Mouse (Mus musculus) midbrain, postnatal 0 days (tissue): Measurements from ENCODE around the gene Hnrnpa3. TPM values are rescaled to one million over a fixed set of nuclear protein-coding genes. Genes with fewer than 3 reads are reported as not detected.

ENCODE experiments used
- ATAC-seq: fragments of 200-750 bp; cut with Nextera tagmentation; 2 replicates; pipeline ENCODE4 v1.8.0; 2017; ENCODE audit warnings: moderate number of reproducible peaks, mild to moderate bottlenecking, moderate TSS enrichment, moderate library complexity; ENCODE audit not compliant: low FRiP score
- DNase-seq: peaks from one replicate; pipeline ENCODE4 v3.0.0-alpha.2; 2015; ENCODE audit warnings: low spot score
- H3K27ac ChIP-seq: fragments of 300-500 bp; sonication (generic); 2 replicates; pipeline ENCODE4 v1.5.1; 2014; ENCODE audit warnings: low read depth, mild to moderate bottlenecking, low read length, mixed read lengths
- H3K27me3 ChIP-seq: fragments of 300-500 bp; sonication (generic); 2 replicates; pipeline ENCODE4 v1.6.1; 2014; ENCODE audit warnings: low read length, control low read depth, mixed read lengths; ENCODE audit not compliant: insufficient read depth
- H3K36me3 ChIP-seq: fragments of 300-500 bp; sonication (generic); 2 replicates; pipeline ENCODE4 v1.6.1; 2014; ENCODE audit warnings: low read length, control low read depth, mixed read lengths; ENCODE audit not compliant: insufficient read depth
- H3K4me1 ChIP-seq: fragments of 300-500 bp; sonication (generic); 2 replicates; pipeline ENCODE4 v1.6.1; 2014; ENCODE audit warnings: mild to moderate bottlenecking, control low read depth, antibody characterized with exemption, low read length, mixed read lengths; ENCODE audit not compliant: insufficient read depth
- H3K4me2 ChIP-seq: fragments of 300-500 bp; sonication (generic); 2 replicates; pipeline ENCODE4 v1.6.1; 2014; ENCODE audit warnings: low read depth, mild to moderate bottlenecking, low read length, mixed read lengths; ENCODE audit not compliant: poor library complexity, severe bottlenecking
- H3K4me3 ChIP-seq: fragments of 300-500 bp; sonication (generic); 2 replicates; pipeline ENCODE4 v1.5.1; 2014; ENCODE audit warnings: low read depth, mild to moderate bottlenecking, low read length, moderate library complexity
- H3K9ac ChIP-seq: fragments of 300-500 bp; sonication (generic); replicated peaks from 2 replicates; pipeline ENCODE4 v1.6.1; 2014; ENCODE audit warnings: mild to moderate bottlenecking, low read length, moderate library complexity, mixed read lengths; ENCODE audit not compliant: poor library complexity, severe bottlenecking
- H3K9me3 ChIP-seq: fragments of 300-500 bp; sonication (generic); 2 replicates; pipeline ENCODE4 v1.6.1; 2016; ENCODE audit warnings: low read length, control low read depth
- CTCF ChIP-seq: IDR thresholded peaks from 2 replicates; pipeline ENCODE4 v1.5.1; 2016; ENCODE audit warnings: antibody characterized with exemption, mild to moderate bottlenecking
- WGBS: fragments of 180-500 bp; shearing (Covaris S2); extraction: QIAGEN DNeasy Blood & Tissue Kit; methylation state at CpG from one replicate; pipeline ENCODE4 v1.1.7; 2014; 5-methylcytosine and 5-hydroxymethylcytosine counted together
- polyA plus RNA-seq: library from polyadenylated mRNA; unstranded; fragments of >200 nt; fragmentation: Nextera tagmentation; extraction: Ambion mirVana; gene quantifications from 2 replicates; pipeline ENCODE4 v1.2.1, GENCODE M21; 2015
- total RNA-seq: library from RNA; depleted of rRNA; stranded (reverse); fragments of >200 nt; gene quantifications from 2 replicates; pipeline ENCODE4 v1.2.3, GENCODE M21; 2014

The Hnrnpa3 gene
- total and polyA plus RNA-seq, 2 experiments from 2014 or later: 83.7 to 96.6 TPM

DNA sequence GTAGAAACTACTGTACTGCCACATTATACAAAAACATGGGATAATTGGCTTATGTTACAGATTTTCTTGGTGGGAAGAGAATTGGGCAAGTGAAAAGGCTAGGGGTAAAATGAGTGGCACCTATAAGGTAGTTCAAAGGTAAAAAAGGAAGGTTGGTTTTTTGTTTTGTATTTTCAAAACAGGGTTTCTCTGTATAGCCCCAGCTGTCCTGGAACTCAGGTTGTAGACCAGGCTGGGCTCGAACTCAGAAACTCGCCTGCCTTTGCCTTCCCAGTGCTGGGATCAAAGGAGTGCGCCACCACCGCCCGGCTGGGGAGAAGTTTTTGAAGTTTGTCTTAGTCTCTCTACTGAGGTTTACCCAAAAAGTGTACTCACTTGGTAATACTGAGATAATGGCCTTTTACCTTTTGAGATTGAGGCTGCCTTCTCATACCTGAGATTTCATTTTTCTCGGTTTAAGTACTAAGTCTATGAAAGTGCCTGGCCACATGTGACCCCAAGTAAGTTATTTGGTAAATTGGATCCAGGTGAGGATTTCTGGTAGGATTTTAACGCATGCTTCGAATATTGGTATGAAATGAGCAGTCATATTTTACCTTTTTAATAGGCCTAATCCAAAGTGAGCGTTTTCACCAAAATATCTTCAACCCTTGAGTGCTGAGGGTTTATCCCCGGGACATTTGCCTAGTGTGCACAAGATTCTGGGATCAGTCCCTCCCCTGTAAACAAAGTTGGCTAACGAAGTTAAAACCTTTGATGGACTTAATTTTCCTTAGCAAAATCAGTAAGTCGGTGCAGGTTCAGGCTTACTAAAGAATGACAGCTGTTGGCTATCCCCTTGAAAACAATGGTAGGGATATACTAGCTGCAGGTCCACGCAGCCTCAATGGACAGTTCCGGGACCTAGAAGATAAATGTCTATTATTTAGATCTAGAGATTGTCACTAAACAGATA is 10.7 kb downstream of the Hnrnpa3 start:
- ATAC-seq (0 out of 2 replicates have a peak, but pooled peaks have one; percentile 53), DNase-seq (no peak)
- Histone ChIP-seq H3K4me2 (no peak overlapping the region), H3K4me1 (no peaks in the 10 kb centered on the region), H3K9ac (no peak overlapping the region), H3K4me3 (no peak overlapping the region), H3K27ac (no peak overlapping the region), H3K27me3 (no peaks in the 10 kb centered on the region), H3K9me3 (no peaks in the 10 kb centered on the region), H3K36me3 (peaks cover 2% of the 10 kb centered on the region; the same call in 1 of the 2 replicates)
- whole genome bisulfite sequencing: 47% methylated on average over 14 of the region's 14 CpGs
- TF ChIP-seq CTCF: no peak

DNA sequence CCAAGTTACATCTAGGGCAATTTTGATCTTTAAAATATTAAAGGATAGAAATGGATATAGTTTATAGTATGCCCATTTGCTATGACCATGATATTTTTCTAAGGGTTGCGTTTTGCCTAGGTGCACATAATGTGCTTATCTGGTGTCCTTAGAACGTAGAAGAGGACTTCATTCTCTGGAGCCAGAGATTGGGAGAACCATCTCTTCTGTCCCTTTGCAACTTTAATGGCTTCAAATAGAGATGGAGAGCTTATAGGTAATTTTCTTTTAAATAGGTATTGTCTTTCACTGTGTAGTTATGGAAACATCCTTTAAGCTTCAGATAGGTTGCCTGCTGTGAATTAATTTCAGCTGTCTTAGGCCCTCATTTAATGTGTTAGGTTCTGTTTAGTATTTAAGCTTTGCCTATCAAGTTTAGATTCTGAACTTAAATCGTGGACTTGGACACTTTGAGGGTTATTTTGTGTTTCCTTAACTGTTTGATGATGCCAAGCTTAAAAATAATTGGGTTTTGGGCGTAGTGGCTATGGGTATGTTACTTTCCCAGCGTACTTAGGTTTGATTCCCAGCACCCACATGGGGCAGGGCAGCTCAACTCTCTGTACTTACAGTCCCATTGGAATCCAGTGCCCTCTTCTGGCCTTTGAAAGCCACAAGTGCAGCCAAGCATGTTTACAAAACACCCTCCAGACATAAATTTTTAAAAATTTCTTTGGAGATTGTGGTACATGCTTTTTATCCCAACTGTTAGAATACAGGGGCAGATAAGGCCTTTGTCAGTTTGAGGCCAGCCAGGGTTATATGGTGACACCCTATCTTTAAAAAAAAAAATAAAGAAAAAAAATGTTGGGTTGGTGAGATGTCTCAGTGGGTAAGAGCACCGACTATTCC is 11.6 kb downstream of the Hnrnpa3 start:
- H3K27ac ChIP-seq: no peak overlapping the region
- ATAC-seq (no peak), DNase-seq (no peak)
- H3K4me3 ChIP-seq: no peak overlapping the region
- no peak overlapping the region for H3K4me2 ChIP-seq
- no peaks in the 10 kb centered on the region for H3K9me3 ChIP-seq
- no peaks in the 10 kb centered on the region for H3K36me3 ChIP-seq
- TF ChIP-seq CTCF: no peak
- 85% methylated on average over 6 of the region's 6 CpGs for WGBS
- no peak overlapping the region for H3K9ac ChIP-seq
- H3K27me3 ChIP-seq: no peaks in the 10 kb centered on the region
- H3K4me1 ChIP-seq: no peaks in the 10 kb centered on the region

DNA sequence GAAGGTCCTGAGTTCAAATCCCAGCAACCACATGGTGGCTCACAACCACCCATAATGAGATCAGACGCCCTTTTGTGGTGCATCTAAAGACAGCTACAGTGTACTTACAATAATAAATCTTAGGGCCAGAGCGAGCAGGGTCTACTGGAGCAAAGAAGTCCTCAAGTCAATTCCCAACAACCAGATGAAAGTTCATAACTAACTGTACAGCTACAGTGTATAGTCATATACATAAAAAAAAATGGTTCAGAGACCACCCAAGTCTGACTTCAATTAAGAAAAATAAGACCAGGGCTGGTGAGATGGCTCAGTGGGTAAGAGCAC is 12.2 kb downstream of the Hnrnpa3 start:
- DNase-seq (no peak), ATAC-seq (no peak)
- no peaks in the 10 kb centered on the region for H3K36me3 ChIP-seq
- 91% methylated on average over 2 of the region's 2 CpGs for WGBS
- H3K27ac ChIP-seq: no peak overlapping the region
- no peak overlapping the region for H3K9ac ChIP-seq
- H3K4me2 ChIP-seq: no peak overlapping the region
- no peaks in the 10 kb centered on the region for H3K9me3 ChIP-seq
- no peaks in the 10 kb centered on the region for H3K27me3 ChIP-seq
- TF ChIP-seq CTCF: no peak
- no peaks in the 10 kb centered on the region for H3K4me1 ChIP-seq
- no peak overlapping the region for H3K4me3 ChIP-seq

DNA sequence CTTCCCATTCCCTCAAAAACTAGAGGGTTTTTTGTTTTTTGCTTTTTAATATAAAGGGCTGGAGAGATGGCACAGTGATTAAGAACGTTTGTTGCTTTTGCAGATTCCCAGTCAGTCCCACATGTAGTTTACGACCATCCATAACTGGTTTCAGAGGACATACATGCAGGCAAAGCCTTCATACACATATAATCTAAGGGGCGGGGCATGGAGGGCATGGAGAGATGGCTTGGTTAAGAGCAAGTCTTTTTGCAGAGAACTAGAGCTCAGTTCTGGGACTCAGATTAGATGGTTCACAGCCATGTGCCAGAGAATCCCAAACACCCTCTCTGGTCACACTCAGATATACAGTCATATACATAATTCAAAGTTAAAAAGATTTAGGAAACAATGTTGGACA is 13.5 kb downstream of the Hnrnpa3 start:
- ATAC-seq (no peak), DNase-seq (no peak)
- no peak overlapping the region for H3K27ac ChIP-seq
- no peaks in the 10 kb centered on the region for H3K4me1 ChIP-seq
- no peak overlapping the region for H3K4me2 ChIP-seq
- no peak for TF ChIP-seq CTCF
- WGBS: 82% methylated on average over 3 of the region's 3 CpGs
- no peak overlapping the region for H3K4me3 ChIP-seq
- H3K36me3 ChIP-seq: no peaks in the 10 kb centered on the region
- H3K27me3 ChIP-seq: no peaks in the 10 kb centered on the region
- H3K9ac ChIP-seq: no peak overlapping the region
- no peaks in the 10 kb centered on the region for H3K9me3 ChIP-seq

DNA sequence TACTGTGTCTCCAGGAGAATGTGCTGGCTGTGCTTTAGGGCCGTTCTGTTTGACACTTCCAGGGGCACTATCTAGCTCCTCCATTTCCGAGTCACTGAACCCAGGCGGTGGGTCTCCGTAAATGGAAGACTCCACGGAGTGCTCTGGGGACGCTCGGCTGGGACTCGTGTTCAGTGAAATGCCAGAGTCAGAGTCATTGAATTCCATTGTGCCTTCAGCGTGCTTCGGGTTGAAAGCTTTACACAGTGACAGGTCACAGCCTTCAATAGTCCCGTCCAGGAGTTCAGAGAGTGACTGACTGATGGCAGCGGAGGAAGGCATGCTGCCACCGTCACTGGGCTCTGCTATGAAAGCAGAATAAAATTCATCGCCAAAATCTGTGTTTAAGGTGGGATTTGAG is 17.5 kb downstream of the Hnrnpa3 start:
- no peaks in the 10 kb centered on the region for H3K27me3 ChIP-seq
- WGBS: 74% methylated on average over 14 of the region's 14 CpGs
- no peak overlapping the region for H3K9ac ChIP-seq
- DNase-seq (no peak), ATAC-seq (no peak)
- no peak overlapping the region for H3K4me2 ChIP-seq
- no peaks in the 10 kb centered on the region for H3K4me1 ChIP-seq
- H3K9me3 ChIP-seq: no peaks in the 10 kb centered on the region
- H3K27ac ChIP-seq: no peak overlapping the region
- H3K36me3 ChIP-seq: no peaks in the 10 kb centered on the region
- no peak overlapping the region for H3K4me3 ChIP-seq
- no peak for TF ChIP-seq CTCF

DNA sequence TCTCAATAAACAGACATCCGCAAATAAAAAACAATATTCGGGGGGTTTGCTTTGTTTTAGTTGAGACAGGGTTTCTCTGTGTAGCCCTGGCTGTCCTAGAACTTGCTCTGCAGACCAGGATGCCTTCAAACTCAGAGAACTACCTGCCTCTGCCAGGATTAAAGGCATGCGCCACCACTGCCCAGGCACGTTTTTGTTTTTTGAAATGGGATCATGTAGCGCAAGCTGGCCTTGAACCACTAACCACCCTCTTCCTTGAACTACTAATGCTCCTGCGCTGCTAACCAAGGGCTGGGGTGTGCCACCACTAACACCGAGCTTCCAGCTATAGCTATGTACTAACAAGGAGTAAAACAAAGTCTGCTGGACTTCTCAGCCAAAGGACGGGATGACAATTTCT is 20.9 kb downstream of the Hnrnpa3 start:
- no peak for DNase-seq
- H3K4me2 ChIP-seq: no peak overlapping the region
- no peak for TF ChIP-seq CTCF
- H3K9ac ChIP-seq: no peak overlapping the region
- no peak overlapping the region for H3K4me3 ChIP-seq
- WGBS: 94% methylated on average over 8 of the region's 8 CpGs
- no peaks in the 10 kb centered on the region for H3K4me1 ChIP-seq
- ATAC-seq: no peak
- no peaks in the 10 kb centered on the region for H3K9me3 ChIP-seq
- no peaks in the 10 kb centered on the region for H3K27me3 ChIP-seq
- H3K36me3 ChIP-seq: no peaks in the 10 kb centered on the region
- H3K27ac ChIP-seq: no peak overlapping the region
